Mouse (Mus musculus) embryo, embryonic 11 days (tissue): ENCODE measurements around the gene Slc39a13.
A peak's percentile ranks its signal among the peaks of the same experiment; 100 is the strongest.
"Not testable (repeated sequence)": the region's sequence is repeated elsewhere in the genome, so short reads cannot be mapped to it uniquely, and the experiment has no call there.

ENCODE experiments used
- DNase-seq: peaks from one replicate; pipeline ENCODE4 v3.0.0-alpha.2; 2015

The Slc39a13 gene

DNA sequence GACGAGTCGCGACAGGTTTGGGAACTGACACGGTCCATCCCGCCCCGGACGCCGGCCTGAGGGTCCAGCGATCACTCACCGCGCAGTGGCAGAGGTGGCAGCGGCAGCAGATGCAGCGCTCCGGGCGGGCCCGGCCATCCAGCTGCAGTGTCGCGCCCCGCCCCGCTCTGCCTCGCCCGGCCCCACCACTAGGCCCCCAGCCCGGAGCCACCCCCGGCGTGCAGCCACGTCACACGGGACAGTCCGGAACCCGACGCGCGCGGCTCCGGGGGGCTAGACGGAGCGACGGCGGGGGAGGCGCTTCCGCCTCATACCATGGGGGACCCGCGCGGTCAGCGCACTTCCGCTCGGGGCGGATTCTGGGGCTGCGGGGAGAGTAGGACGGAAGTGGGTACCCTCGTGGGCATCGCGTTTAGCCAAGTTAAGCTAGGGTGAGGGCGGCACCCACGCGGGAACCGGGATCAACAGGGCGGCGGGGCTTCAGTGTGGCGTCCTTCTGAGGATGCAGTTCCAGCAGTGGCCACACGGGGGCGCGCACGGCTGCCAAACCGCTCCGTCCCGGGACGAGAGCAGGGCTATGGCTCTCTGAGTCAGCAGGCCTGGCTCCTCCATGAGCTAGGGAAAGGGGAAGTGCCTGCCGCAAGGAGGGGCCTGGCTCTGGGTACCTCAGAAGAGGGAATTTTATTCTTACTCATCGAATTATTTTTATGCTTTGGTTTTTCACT is at the start of gene Slc39a13:
TSS of gene Slc39a13 (minus strand) at position 342 of the 725 bp plus-strand sequence.
- peak; percentile 95 for DNase-seq

DNA sequence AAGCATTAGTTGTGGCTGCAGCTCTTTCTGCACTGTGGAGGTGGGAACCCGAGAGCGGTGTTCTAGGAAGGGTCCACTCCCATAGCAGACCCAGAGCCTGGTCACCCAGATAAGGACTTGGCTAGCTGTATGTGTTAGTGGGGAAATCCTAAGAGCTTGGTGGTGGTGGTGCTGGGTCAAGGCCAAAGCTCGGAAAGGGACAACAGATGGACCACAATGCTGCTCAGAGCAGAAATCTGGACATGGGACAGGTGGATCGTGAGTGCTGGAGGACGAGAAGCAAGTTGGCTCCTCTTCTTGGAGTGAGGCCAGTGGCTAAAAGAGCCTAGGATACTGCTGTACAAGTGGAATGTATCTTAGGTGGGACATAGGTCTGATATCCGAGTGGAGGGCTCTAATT is 49.3 kb upstream of the Slc39a13 start:
- DNase-seq = no peak

GRCm38 (mm10) chr2:91119061-91119460 is 48.8 kb upstream of the Slc39a13 start:
- no peak for DNase-seq

- DNase-seq = no peak
These were observed 48.4 kb upstream of the Slc39a13 start for GRCm38 (mm10) chr2:91118647-91119046.

DNA sequence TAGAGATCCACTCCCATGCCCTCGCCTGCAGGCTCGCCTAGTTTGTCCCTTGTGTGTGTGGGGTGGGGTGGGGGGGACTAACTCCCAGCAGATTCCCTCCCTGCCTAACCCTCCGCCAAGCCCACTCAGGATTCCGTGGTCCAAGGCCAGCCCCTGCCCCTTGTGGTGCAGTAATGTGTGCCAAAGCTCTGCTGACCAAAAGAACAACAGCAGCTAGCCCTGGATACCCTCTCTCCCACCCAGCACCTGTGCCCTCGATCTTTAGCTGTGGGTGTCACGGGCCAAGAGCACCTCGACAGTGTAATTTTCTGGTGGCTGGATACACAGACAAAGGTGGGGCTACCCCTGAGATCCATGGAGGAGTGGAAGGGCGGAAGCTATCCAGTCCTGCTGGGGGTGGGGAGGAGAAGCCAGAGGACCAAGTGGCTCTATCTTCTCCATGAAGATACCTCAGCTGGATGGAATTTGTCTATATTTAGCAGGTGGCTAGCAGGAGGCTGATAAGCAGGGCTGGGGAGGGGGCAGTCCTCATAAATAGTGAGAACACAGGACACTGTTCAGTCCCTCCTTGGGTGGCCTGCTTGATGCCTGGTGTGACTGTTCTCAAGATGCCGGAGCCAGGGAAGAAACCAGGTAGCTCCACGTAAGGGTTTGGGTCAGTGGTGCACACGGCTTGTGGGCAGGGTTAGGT is 47.5 kb upstream of the Slc39a13 start, which contains the start of gene Mybpc3:
TSS of gene Mybpc3 (plus strand) at position 560 of the 691 bp plus-strand sequence.
- no peak for DNase-seq

DNA sequence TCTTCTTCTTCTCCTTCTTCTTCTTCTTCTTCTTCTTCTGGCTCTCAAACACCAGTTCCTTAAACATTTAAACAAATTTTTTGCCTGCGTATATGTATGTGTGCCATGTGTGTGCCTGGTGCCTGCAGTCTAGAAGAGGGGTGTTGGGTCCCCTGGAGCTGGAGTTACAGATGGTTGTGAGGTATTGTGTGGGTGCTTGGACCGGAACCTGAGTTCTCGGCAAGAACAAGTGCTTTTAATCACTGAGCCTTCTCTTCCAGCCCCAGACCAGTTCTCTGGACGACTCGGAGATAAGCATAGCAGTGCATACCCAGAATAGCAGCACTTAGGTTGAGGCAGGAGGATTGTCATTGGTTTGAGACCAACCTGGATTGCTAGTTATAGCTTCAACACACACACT is 46.6 kb upstream of the Slc39a13 start:
- DNase-seq = no peak

GRCm38 (mm10) chr2:91115578-91115970 is 45.4 kb upstream of the Slc39a13 start:
- peak; percentile 16 for DNase-seq

GRCm38 (mm10) chr2:91114781-91115577 is 44.8 kb upstream of the Slc39a13 start:
- DNase-seq = peak; percentile 97

GRCm38 (mm10) chr2:91113852-91114251 is 43.6 kb upstream of the Slc39a13 start:
- no peak for DNase-seq

- DNase-seq = no peak
These were observed 43.1 kb upstream of the Slc39a13 start for GRCm38 (mm10) chr2:91113334-91113733.

DNA sequence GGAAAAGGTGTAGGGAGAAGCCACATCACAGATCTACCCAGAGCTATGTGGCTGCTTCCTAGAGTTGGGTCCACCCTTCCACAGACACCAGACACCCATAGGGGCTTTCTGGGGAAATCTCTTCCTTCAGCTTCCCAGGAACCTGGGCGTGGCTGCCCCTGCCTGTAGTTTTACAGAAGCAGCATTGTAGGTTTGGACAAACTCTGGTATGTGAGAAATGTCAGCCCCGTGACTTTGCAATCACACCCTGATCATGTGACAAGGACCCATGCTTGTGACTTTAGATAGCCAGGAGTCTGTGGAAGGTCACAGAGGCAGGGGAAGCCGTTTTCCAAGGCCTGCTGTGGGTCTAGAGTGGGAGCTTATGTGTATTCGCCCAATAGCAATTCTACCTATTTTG is 42.3 kb upstream of the Slc39a13 start:
- DNase-seq = no peak

GRCm38 (mm10) chr2:91111832-91112231 is 41.6 kb upstream of the Slc39a13 start:
- not testable (repeated sequence) for DNase-seq

DNA sequence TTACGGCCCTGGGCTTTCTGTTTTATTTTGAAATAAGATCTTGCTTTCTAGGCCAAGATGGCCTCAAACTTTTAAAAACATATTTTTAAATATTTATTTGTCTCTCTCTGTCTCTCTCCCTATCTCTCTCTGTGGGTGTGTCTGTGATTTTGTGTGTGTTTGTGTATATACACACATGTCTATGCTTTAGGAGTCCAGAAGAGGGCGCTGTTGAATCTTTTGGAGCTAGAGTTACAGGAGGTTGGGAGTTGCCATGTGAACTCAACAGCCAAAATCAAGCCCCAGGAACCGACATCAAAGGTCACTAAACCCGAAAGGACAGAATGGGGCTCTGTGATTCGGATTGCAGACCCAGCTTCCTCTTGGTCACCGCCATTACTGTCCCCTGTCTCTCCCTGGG is 40.2 kb upstream of the Slc39a13 start:
- DNase-seq = no peak

GRCm38 (mm10) chr2:91109807-91110385 is 39.7 kb upstream of the Slc39a13 start:
- no peak for DNase-seq

DNA sequence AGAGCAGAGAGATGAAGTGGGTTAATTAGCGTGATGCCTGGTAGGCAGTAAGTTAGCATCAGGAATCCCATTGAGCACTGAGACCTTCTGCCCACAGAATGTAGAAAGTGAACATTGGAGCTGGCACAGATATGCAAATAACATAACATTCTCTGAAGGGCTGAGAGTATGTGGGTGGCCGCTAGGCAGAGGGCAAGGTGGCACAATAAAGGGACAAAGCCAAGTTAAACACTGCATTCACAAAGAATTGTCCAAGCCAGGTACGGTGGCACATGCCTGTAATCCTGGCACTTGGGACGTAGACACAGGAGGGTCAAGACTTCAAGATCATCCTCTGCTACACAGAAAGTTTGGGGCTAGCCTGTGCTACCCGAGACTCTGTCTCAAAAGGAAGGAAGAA is 39.0 kb upstream of the Slc39a13 start:
- no peak for DNase-seq

GRCm38 (mm10) chr2:91108156-91108555 is 37.9 kb upstream of the Slc39a13 start:
- DNase-seq = no peak

GRCm38 (mm10) chr2:91101124-91101740 is 31.0 kb upstream of the Slc39a13 start:
- DNase-seq = peak; percentile 93

GRCm38 (mm10) chr2:91098156-91098555 is 27.9 kb upstream of the Slc39a13 start:
- DNase-seq = no peak

DNA sequence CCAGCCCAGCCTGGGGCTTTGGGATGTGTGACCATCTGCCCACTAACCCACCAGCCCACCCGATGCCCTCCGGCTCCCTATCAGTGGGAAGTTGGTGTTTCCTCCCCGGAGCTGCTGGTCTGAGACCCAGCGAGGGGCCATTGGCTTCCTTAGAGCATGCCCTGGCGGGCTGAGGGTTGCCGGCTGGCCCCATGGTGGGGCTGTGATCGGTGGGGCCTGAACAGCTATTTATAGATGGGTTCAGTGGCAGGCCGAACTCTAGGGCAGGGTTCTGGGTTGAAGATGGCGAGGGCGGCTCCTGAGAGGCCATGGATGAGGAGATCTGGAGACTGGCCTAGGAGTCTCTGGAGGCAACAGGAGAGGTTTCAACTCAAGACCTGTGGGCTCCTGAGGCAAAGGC is 26.8 kb upstream of the Slc39a13 start:
- no peak for DNase-seq

DNA sequence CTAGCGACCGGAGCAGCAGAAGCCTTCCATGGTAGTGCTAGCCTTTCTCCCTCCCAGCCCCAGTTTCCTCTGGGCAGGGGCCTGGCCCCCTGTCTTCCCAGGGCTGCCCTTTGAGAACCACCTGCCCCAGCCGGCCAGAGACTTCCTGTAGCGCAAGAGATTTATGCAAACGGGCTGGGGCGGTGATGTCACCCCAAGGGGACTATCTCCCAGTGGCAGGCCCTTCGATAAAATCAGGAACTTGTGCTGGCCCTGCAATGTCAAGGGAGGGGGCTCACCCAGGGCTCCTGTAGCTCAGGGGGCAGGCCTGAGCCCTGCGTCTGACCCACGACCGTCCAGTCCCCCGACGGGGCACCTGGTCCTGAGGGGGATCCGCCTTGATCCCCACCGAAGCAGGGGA is 26.3 kb upstream of the Slc39a13 start:
- DNase-seq = no peak

DNA sequence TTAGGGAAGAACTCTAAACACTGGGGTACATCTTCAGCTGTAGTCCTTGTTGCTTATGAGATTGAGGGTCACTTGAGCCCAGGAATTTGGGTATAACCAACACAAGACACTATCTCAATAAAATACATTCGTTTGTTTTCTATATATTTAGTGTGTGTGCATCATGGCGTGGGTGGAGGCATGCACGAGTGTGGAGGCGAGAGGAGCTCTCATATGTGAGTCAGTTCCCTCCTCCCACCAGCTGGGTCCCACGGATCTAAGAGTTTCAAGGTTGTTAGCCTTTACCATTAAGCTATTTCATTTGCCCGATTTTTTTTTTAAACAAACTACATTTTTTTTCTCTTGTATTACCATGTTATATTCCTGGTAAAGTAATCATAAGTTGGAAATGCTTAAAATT is 20.6 kb upstream of the Slc39a13 start:
- no peak for DNase-seq

DNA sequence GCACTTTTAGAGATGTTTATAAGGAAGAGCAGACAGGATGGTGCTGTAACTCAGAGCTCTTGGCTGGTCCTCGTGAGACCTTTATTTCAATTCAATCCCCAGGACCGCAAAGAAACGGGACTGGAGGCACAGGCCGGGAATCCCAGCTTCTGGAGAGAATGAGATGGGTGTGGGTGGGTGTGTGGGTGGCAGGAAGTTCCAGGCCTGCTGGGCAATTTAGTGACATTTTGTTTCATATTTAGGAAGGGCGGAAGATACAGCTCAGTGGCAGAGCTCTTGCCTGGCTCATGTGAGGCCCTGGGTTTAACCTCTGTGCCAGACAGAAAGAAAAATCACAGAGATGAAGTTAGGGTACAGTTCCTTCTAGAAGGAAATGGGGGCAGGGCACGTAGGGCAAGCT is 20.0 kb upstream of the Slc39a13 start:
- no peak for DNase-seq

GRCm38 (mm10) chr2:91088987-91089386 is 18.8 kb upstream of the Slc39a13 start:
- DNase-seq = no peak
